Mouse (Mus musculus): Measurements from ENCODE around the gene Psmb8.
A peak's percentile ranks its signal among the peaks of the same experiment; 100 is the strongest.

The Psmb8 gene

GRCm38 (mm10) chr17:34196941-34197894 lies at the start of gene Psmb8:
Psmb8 (plus strand) TSS chr17:34197721.
- peak; percentile 81 for DNase-seq (ENCODE audit: low read depth, low spot score)

DNA sequence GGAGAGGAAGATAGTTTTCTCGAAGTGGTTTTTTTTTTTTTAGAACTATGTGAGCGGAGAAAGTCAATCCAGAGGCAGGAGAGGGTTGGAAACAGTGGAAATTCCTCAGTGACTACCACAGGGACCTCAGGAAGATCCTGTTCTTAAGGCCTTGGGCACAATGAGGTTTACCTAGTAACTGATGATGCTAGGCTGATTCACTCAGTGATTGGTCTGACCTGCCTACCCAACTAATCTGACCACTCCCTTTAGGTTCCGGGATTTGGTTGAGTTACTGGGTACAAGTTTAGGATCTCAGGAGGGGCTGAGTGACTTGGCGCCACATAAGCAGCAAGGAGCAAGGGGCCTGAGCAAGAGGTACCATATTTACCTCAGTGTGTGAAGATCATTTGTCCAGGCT lies 44.6 kb upstream of the Psmb8 start, which contains the start of gene H2-DMb1:
TSS of gene H2-DMb1 (plus strand) at position 150 of the 400 bp plus-strand sequence.
- DNase-seq (ENCODE audit: low read depth, low spot score), result peak; percentile 71

GRCm38 (mm10) chr17:34155534-34155933 lies 42.0 kb upstream of the Psmb8 start:
- DNase-seq (ENCODE audit: low read depth, low spot score), result no peak

DNA sequence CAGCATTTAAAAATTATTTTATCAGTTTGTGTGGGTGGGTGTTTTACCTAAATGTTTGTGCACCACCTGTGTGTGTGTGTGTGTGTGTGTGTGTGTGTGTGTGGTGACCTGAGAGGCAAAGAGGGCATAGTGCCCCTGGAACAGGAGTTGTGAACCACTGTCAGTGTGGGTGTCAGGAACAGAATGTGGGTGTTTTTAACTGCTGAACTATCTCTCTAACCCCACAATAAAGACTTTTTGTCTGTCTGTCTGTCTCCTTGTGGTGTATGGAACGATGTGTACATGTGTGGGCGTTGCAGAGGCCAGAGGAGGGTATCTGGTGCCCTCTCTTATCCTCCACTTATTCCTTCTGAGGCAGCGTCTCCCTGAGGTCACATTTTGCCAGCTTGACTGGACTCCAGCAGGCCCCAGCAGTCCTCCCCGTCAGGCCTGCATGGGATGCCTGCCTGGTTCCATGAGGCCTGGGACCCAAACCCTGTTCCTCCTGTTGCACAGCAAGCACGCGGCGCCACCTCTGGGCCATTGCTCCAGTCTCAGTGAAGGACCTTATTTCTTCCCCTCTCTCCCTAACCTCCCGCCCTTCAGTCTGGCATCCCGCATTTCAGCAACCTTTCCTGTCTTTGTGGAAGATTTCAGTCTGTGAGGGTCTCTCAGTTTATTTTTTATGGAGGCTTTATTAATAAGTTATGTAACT lies 33.2 kb upstream of the Psmb8 start:
- DNase-seq (ENCODE audit: low read depth, low spot score), result peak; percentile 65

GRCm38 (mm10) chr17:34165033-34165730 lies 32.3 kb upstream of the Psmb8 start:
- DNase-seq (ENCODE audit: low read depth, low spot score), result peak; percentile 46

GRCm38 (mm10) chr17:34169279-34169678 lies 28.2 kb upstream of the Psmb8 start:
- peak; percentile 42 for DNase-seq (ENCODE audit: low read depth, low spot score)

DNA sequence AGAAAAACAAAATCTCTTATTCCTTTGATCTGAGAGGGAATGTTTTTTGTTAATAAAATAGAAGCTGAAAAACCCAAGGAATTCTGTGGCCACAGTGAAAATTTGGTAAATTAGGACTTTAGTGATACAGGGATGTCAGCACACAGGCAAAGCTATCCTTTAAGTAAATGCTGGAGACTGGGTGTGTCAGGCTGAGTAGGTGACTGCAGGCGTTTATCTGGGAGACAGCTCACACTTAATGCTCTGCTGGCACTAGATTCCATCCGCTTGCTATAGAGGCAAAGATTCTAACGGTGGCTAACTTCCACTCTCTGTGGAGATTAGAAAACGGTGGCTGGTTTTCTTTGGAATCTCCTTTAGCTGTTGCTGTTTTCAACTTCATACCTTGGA lies 27.0 kb upstream of the Psmb8 start:
- DNase-seq (ENCODE audit: low read depth, low spot score), result no peak

DNA sequence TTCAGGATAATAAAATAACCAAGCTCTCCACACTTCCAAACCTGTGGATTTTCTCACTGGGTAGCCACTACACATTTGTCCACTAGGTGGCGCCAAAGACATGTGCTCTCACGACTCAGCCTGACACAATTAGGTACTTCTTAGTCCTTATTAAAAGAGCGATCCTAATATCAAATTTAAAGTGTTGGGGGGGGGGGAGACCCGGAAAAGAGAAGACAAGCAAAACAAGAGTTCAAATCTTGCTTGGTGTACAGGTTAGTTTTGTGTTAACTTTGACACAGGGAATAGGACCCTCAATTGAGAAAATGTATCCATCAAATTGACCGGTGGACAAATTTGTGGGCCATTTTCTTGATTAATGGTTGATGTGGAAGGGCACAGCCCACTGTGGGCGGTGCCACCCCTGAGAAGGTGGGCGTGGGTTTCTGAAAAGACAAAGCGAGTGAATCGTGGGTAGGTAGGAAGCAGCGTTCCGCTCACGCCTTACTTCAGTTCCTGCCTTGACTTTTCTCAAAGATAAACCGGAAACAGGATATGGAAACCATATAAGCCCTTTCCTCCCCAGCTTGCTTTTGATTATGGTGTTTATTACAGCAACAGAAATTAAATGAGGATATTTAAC lies 26.5 kb upstream of the Psmb8 start:
- peak; percentile 68 for DNase-seq (ENCODE audit: low read depth, low spot score)

GRCm38 (mm10) chr17:34172528-34172927 lies 25.0 kb upstream of the Psmb8 start:
- no peak for DNase-seq (ENCODE audit: low read depth, low spot score)

DNA sequence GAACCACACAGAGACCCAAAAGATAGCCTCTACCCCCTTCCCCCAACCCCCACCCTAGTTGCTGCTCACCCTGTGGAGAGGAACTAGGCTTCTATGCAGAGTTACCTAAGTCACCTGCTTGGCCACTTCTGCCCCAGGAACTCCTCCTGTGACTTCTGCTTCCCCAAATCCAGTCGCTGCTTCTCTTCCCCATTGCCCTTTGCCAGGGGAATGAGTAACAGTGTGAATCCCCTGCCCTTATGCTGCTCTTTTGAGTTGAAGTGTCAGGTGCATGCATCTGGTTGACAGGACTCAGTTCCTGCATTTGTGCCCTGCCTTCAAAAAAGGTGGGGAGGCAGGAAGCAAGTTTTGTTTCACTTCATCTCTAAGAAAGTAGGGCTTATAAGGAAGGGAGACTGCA lies 23.4 kb upstream of the Psmb8 start:
- DNase-seq (ENCODE audit: low read depth, low spot score), result no peak

DNA sequence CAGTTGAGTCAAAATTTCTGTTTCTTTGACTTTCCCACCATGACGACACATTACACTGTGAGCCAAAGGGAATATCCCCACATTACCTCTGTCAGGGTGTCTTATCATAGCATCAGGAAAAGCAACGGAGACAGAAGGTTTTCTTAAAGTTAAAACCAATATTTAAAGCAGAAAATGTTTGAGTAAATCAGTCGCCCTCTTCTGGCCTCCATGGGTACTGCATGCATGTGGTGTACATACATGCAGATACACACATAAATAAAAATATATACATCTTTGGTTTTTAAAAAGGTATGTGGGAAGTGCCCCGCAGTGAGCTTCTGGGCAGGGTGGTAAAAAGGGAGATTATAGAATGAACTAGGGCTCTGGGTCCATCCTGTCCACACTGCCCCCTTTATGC lies 20.3 kb upstream of the Psmb8 start:
- peak; percentile 57 for DNase-seq (ENCODE audit: low read depth, low spot score)

- DNase-seq (ENCODE audit: low read depth, low spot score), result no peak
Measured at GRCm38 (mm10) chr17:34179019-34179418, 18.5 kb upstream of the Psmb8 start.

DNA sequence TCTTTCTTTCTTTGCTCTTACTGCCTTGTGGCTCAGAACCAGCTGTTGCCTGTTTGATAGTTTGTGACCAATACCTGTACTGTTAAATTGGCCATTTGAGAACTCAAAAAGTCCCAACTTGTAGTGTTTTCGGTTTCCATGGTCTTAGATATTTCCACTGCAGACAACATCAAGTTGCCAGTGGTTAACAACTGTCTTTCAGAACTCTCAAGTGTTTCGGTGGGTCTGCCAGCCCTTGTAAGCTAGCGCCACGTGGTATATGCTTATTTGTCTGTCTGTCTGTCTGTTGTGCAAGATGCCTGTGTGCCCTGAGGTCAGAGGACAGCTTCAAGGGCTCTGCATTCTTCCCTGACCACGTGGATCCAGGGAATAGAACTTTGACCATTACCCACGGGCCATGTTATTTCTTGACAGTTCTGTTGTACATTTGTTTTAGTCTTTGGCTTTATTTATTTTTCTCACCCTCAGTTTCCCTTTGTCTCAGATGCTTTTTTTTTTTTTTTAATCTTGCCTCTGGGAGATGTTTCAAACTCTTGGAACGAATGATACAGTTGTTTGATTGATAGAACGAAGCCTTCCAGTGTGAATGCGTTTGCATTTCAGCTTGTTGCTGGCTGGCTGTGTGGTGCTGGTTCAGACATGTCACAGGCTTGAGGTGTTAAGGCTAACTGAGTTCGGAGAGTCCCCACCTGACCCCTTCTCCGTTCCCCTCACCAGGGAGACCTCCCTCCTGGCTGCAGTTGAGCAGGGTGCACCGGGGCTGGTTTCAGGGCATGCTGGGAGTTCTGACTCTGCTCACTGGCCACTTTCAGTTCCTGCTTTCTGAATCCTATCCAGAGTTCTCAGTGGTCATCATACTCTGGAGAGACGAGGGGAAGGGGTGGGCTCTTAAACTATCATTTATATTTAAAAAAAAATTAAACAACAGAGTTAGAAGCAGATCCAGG lies 17.3 kb upstream of the Psmb8 start:
- no peak for DNase-seq (ENCODE audit: low read depth, low spot score)

DNA sequence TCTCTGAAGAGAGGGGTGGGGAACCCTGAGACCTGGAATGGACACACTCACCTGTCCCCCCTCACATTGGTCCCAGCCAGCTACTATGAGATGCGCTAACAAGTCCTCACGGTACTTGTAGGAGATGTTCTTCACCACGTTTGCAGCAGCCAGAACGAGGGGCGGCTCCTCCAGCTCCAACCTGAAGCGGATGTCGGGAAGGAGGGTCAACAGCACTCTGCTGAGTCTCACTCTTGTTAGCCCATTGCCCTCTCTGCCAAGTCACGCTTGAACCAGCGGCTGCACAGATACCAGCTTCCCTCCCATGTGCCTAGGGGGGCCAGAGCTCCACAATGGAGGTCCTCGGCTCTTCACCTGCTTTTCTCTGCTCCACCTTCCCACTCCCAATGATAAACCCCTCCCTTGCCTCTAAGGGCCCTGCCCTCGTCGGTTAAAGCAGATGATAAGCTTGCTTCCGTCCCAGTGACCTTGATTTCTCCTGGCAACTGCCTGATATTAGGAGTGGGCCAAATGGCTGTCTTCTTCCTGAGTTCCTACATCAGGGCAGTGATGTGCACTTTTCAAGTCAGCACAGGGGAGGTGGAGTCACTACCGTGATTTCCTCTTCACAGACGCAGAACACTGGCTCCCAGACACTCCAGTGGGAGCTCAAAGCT lies 13.8 kb upstream of the Psmb8 start:
- no peak for DNase-seq (ENCODE audit: low read depth, low spot score)

- DNase-seq (ENCODE audit: low read depth, low spot score), result no peak
Measured at GRCm38 (mm10) chr17:34185526-34185925, 12.0 kb upstream of the Psmb8 start.

GRCm38 (mm10) chr17:34186885-34187260 lies 10.6 kb upstream of the Psmb8 start:
- no peak for DNase-seq (ENCODE audit: low read depth, low spot score)

GRCm38 (mm10) chr17:34187261-34187916 lies 10.1 kb upstream of the Psmb8 start, which contains the start of the genes Tap1 and Psmb9:
Tap1 (plus strand) TSS chr17:34187553.
Psmb9 (minus strand) TSS chr17:34187764.
- peak; percentile 96 for DNase-seq (ENCODE audit: low read depth, low spot score)

DNA sequence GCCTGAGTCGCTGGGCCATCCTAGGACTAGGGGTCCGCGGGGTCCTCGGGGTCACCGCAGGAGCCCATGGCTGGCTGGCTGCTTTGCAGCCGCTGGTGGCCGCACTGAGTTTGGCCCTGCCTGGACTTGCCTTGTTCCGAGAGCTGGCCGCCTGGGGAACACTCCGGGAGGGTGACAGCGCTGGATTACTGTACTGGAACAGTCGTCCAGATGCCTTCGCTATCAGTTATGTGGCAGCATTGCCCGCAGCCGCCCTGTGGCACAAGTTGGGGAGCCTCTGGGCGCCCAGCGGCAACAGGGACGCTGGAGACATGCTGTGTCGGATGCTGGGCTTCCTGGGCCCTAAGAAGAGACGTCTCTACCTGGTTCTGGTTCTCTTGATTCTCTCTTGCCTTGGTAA lies 9.5 kb upstream of the Psmb8 start:
- no peak for DNase-seq (ENCODE audit: low read depth, low spot score)

DNA sequence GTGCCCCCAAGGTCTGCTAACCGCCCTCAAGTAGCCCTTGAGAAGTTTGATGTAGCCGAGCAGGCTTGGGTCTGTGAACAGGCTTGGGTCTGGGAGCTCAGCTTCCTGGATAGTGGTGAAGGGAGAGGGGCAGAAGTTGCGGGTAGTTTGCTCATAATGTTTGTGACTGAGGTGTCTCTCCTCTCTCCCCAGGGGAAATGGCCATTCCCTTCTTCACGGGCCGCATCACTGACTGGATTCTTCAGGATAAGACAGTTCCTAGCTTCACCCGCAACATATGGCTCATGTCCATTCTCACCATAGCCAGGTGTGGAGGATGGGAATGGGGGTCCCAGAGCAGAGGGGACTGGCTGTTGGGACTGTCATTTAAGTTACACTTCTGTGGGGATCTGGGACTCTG lies 8.5 kb upstream of the Psmb8 start:
- no peak for DNase-seq (ENCODE audit: low read depth, low spot score)
